Mouse (Mus musculus) hindbrain, postnatal 0 days (tissue): Measurements from ENCODE around the gene Exosc9. TPM values are rescaled to one million over a fixed set of nuclear protein-coding genes. Genes with fewer than 3 reads are reported as not detected.

Experiments
- ATAC-seq: fragments of 200-750 bp; cut with Nextera tagmentation; 2 replicates; pipeline ENCODE4 v1.8.0; 2017; ENCODE audit warnings: mild to moderate bottlenecking, moderate TSS enrichment, moderate library complexity
- DNase-seq: peaks from one replicate; pipeline ENCODE4 v3.0.0-alpha.2; 2015; ENCODE audit warnings: low spot score
- H3K27ac ChIP-seq: fragments of 300-500 bp; sonication (generic); 2 replicates; pipeline ENCODE4 v1.5.1; 2014; ENCODE audit warnings: mild to moderate bottlenecking
- H3K27me3 ChIP-seq: fragments of 300-500 bp; sonication (generic); 2 replicates; pipeline ENCODE4 v1.6.1; 2014; ENCODE audit warnings: low read length, mixed read lengths; ENCODE audit not compliant: insufficient read depth
- H3K36me3 ChIP-seq: fragments of 300-500 bp; sonication (generic); 2 replicates; pipeline ENCODE4 v1.6.1; 2014; ENCODE audit warnings: low read length, mixed read lengths; ENCODE audit not compliant: insufficient read depth
- H3K4me1 ChIP-seq: fragments of 300-500 bp; sonication (generic); 2 replicates; pipeline ENCODE4 v1.6.1; 2014; ENCODE audit warnings: antibody characterized with exemption, low read length, mixed read lengths; ENCODE audit not compliant: insufficient read depth
- H3K4me2 ChIP-seq: fragments of 300-500 bp; sonication (generic); 2 replicates; pipeline ENCODE4 v1.6.1; 2014; ENCODE audit warnings: low read depth, mild to moderate bottlenecking, low read length, moderate library complexity, mixed read lengths
- H3K4me3 ChIP-seq: fragments of 300-500 bp; sonication (generic); 2 replicates; pipeline ENCODE4 v1.5.1; 2014; ENCODE audit warnings: low read length
- H3K9ac ChIP-seq: fragments of 300-500 bp; sonication (generic); replicated peaks from 2 replicates; pipeline ENCODE4 v1.6.1; 2014; ENCODE audit warnings: mild to moderate bottlenecking, low read length, moderate library complexity, mixed read lengths
- H3K9me3 ChIP-seq: fragments of 300-500 bp; sonication (generic); 2 replicates; pipeline ENCODE4 v1.6.1; 2016; ENCODE audit warnings: low read length, mixed read lengths
- CTCF ChIP-seq: IDR thresholded peaks from 2 replicates; pipeline ENCODE4 v1.5.1; 2016; ENCODE audit warnings: antibody characterized with exemption, control low read depth, low read depth
- WGBS: fragments of 180-500 bp; shearing (Covaris S2); extraction: QIAGEN DNeasy Blood & Tissue Kit; methylation state at CpG from one replicate; pipeline ENCODE4 v1.1.7; 2014; 5-methylcytosine and 5-hydroxymethylcytosine counted together
- polyA plus RNA-seq: library from polyadenylated mRNA; unstranded; fragments of >200 nt; fragmentation: Nextera tagmentation; extraction: Ambion mirVana; gene quantifications from 2 replicates; pipeline ENCODE4 v1.2.1, GENCODE M21; 2015
- total RNA-seq: library from RNA; depleted of rRNA; stranded (reverse); fragments of >200 nt; gene quantifications from 2 replicates; pipeline ENCODE4 v1.2.3, GENCODE M21; 2014

Gene Exosc9
- total and polyA plus RNA-seq, 2 experiments from 2014 or later = 34.9 to 68.2 TPM

- WGBS = 8% methylated on average over 4 of the region's 4 CpGs
- Histone ChIP-seq H3K9me3 (no peaks in the 10 kb centered on the region), H3K27ac (no peak overlapping the region), H3K9ac (no peak overlapping the region), H3K4me3 (no peak overlapping the region), H3K36me3 (no peaks in the 10 kb centered on the region), H3K4me2 (peak overlapping the region; percentile 99; the same call in 1 of the 2 replicates), H3K27me3 (peaks cover 14% of the 10 kb centered on the region; the same call in 1 of the 2 replicates), H3K4me1 (peaks cover 4% of the 10 kb centered on the region; the same call in 1 of the 2 replicates)
- no peak for DNase-seq
- no peak for ATAC-seq
- TF ChIP-seq CTCF = no peak
Measured at GRCm38 (mm10) chr3:36522137-36522536, 30.3 kb upstream of the Exosc9 start.

GRCm38 (mm10) chr3:36524466-36524865 lies 27.9 kb upstream of the Exosc9 start:
- no peak for ATAC-seq
- Histone ChIP-seq H3K4me1 (peaks cover 4% of the 10 kb centered on the region; the same call in 1 of the 2 replicates), H3K4me2 (no peak overlapping the region), H3K27ac (no peak overlapping the region), H3K9me3 (no peaks in the 10 kb centered on the region), H3K36me3 (no peaks in the 10 kb centered on the region), H3K4me3 (no peak overlapping the region), H3K27me3 (peaks cover 14% of the 10 kb centered on the region; the same call in 1 of the 2 replicates), H3K9ac (no peak overlapping the region)
- DNase-seq = no peak
- 86% methylated on average over 3 of the region's 3 CpGs for WGBS
- no peak for TF ChIP-seq CTCF

DNA sequence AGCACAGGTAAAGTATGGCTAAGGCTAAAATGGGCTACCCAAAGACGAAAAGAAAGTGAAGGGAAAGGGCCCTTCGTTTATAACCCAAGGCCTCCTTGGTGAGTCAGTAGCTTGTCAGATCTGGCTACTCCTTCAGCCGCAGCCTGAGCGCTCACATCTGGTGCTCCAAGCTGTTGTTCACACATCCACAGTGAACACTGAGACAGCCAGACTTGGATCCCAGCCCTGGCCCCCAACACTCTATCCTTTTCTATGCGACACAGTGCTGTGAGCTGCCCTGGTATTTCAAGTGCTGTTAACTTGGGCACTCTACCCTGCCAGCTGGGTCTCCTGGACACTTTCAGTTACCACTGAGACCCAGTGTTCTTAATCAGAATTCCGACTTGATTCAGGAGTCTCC lies 22.1 kb upstream of the Exosc9 start:
- Histone ChIP-seq H3K9me3 (no peaks in the 10 kb centered on the region), H3K4me3 (no peak overlapping the region), H3K36me3 (no peaks in the 10 kb centered on the region), H3K27me3 (no peaks in the 10 kb centered on the region), H3K4me2 (no peak overlapping the region), H3K4me1 (no peaks in the 10 kb centered on the region), H3K27ac (no peak overlapping the region), H3K9ac (no peak overlapping the region)
- DNase-seq (no peak), ATAC-seq (0 out of 2 replicates have a peak, but pooled peaks have one; percentile 32)
- WGBS = 85% methylated on average over 6 of the region's 6 CpGs
- TF ChIP-seq CTCF = no peak

GRCm38 (mm10) chr3:36530781-36531180 lies 21.6 kb upstream of the Exosc9 start:
- H3K9me3 ChIP-seq = no peaks in the 10 kb centered on the region
- no peak overlapping the region for H3K27ac ChIP-seq
- no peaks in the 10 kb centered on the region for H3K27me3 ChIP-seq
- no peak overlapping the region for H3K4me3 ChIP-seq
- WGBS = 80% methylated on average over 5 of the region's 5 CpGs
- H3K4me2 ChIP-seq = no peak overlapping the region
- no peak for DNase-seq
- ATAC-seq = no peak
- TF ChIP-seq CTCF = no peak
- no peaks in the 10 kb centered on the region for H3K4me1 ChIP-seq
- H3K9ac ChIP-seq = no peak overlapping the region
- H3K36me3 ChIP-seq = no peaks in the 10 kb centered on the region

DNA sequence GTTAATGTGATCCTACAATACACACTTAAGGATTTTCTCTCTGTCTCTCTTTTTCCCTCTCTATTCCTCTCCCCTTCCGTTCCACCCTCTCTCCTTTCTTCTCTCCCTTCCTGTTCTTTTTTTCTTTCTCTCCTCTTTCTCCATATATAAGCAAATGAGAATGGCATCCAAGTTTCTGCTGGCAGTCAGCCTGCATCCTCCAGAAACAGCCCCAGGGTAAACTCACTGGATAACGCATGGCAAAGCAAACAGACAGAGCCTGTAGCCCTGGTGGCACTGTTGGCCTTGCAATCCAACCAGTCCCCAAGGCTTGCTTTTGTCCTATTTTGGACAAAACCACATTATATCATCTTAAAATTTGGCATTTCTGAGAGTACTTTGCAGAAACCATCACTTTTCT lies 21.2 kb upstream of the Exosc9 start:
- whole genome bisulfite sequencing = 34% methylated on average over 2 of the region's 2 CpGs
- no peaks in the 10 kb centered on the region for H3K36me3 ChIP-seq
- H3K9ac ChIP-seq = no peak overlapping the region
- DNase-seq (no peak), ATAC-seq (no peak)
- H3K4me1 ChIP-seq = no peaks in the 10 kb centered on the region
- H3K9me3 ChIP-seq = no peaks in the 10 kb centered on the region
- H3K27me3 ChIP-seq = no peaks in the 10 kb centered on the region
- no peak overlapping the region for H3K27ac ChIP-seq
- no peak overlapping the region for H3K4me2 ChIP-seq
- no peak for TF ChIP-seq CTCF
- H3K4me3 ChIP-seq = no peak overlapping the region

GRCm38 (mm10) chr3:36531979-36532542 lies 20.3 kb upstream of the Exosc9 start:
- DNase-seq (peak; percentile 13), ATAC-seq (no peak)
- no peaks in the 10 kb centered on the region for H3K9me3 ChIP-seq
- peak overlapping the region; percentile 53 for H3K4me2 ChIP-seq
- no peak for TF ChIP-seq CTCF
- H3K27me3 ChIP-seq = no peaks in the 10 kb centered on the region
- H3K4me1 ChIP-seq = no peaks in the 10 kb centered on the region
- peak overlapping the region; percentile 26 for H3K4me3 ChIP-seq
- 14% methylated on average over 18 of the region's 18 CpGs for WGBS
- H3K27ac ChIP-seq = no peak overlapping the region
- H3K9ac ChIP-seq = peak overlapping the region; percentile 35; the same call in 1 of the 2 replicates
- H3K36me3 ChIP-seq = no peaks in the 10 kb centered on the region

DNA sequence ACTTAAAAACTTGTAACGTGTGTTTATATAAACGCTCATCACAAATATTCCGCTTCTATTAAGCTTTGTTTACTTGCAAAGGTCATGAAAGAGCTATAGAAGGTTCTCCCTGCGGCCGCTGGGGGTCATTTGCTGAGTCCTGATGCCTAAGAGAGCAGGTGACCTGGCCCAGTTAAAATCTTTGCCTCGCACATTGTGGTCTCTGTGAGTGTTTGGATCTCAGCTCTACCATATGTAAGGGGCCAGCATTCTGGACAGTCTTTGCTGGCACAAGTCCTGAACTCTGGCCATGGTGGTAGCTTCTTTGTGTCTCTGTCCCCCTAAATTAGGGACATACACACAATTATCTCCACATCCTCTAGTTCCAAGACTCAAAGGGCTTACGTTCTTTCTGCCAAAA lies 19.7 kb upstream of the Exosc9 start:
- Histone ChIP-seq H3K4me1 (no peaks in the 10 kb centered on the region), H3K4me2 (no peak overlapping the region), H3K9me3 (no peaks in the 10 kb centered on the region), H3K36me3 (no peaks in the 10 kb centered on the region), H3K4me3 (no peak overlapping the region), H3K9ac (no peak overlapping the region), H3K27ac (no peak overlapping the region), H3K27me3 (no peaks in the 10 kb centered on the region)
- TF ChIP-seq CTCF = no peak
- 44% methylated on average over 7 of the region's 7 CpGs for WGBS
- no peak for DNase-seq
- ATAC-seq = no peak
